Mouse (Mus musculus) CD4-positive naive resting alpha-beta T cell, adult 76 days (primary cell): ENCODE results near the gene Lypd5. TPM values are rescaled to one million over a fixed set of nuclear protein-coding genes. Genes with fewer than 3 reads are reported as not detected.

Experiments used
- total RNA-seq: library from RNA; stranded (reverse); gene quantifications from one replicate; pipeline ENCODE4 v1.2.4, GENCODE M21; 2023

The Lypd5 gene
- not detected for total RNA-seq

DNA sequence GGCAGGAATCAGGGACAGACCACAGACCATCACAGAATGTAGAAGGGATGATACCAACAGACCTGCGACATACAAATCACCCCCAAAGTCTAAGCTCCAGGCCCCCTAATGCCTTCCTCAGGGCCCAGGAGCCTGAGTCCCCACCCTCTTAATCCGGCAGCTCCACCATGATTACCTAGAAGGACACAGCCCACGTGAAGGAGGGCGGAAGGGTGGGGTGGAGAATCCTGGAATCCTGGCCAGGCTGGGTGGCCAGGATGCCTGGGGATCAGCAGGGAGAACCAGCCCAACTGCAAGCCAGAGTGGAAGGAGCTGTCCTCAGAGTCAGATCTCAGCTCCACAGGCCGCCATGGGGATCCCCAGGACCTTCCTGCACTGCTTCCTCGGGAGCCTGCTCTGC is at the start of gene Lypd5:
Lypd5 (plus strand) TSS at position 301 of the 400 bp plus-strand sequence.

DNA sequence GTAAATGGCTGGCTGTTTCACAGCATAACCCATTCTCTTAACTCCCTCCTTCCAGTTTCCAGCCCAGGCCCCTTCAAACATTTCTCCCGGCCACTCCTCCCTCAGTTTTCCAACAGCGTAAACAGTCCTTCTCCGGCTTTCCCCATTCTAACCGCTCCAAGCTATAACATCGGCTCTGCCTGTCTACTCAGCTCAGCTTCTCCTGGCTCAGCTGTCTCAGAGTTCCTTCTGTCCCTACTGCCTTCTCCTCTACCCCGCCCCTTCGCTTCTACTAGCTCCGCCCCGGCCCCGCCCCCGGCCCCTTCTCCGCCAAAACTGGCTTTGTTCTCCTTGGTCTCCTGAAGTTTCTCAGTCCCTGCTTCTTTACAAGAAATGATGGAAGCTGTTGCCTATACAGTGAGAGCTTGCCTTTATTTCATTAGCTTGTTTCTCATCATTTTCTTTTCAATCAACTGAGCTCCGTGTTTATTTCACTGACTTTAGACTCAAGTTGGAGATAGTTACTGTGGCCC is 48.2 kb upstream of the Lypd5 start, which contains the start of gene Zfp61:
Zfp61 (minus strand) TSS at position 462 of the 512 bp plus-strand sequence.

GRCm38 (mm10) chr7:24316567-24317092 is 32.4 kb upstream of the Lypd5 start, which contains the start of gene Zfp94:
Gene Zfp94 (minus strand): TSS chr7:24316666.

GRCm38 (mm10) chr7:24333304-24333986 is 15.6 kb upstream of the Lypd5 start, which contains the start of gene Tescl:
Gene Tescl (minus strand): TSS chr7:24333936.

DNA sequence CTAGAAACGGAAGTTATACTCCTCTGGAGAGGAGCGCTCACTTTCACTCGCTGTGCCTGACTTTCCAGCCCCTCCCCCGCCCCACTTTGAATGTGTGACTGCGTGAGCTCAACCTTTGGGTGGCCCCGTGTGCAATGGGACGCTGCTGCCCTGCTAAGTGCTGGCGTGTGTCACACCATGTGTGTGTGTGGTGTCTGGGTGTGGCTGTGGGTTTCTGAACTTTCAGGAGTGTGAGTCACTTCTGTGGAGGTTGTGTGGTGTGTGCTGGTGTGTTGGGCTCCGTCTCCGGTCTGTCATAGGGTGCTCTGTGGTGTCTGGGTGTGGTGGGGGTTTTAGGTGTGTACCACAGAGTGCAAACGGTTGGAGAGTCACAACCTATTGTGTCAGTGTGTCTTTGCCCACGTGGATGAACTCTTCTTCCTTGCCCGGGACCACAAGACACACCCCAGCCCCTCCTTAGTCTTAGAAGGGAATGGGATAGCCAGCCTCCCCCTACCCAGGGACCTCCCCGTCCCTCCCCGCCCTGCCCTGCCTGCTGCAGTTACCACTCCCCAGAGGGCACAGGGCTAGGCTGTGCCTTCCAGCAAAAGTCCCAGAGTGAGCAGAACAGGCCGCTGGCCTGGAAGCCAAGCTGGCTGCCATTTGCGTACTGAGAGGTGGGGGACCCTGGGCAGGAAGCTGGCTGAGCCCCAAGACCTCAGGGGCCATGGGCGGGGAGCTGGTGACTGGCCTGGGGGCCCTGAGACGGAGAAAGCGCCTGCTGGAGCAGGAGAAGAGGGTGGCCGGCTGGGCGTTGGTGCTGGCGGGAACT is 20.9 kb downstream of the Lypd5 start, which contains the start of gene Kcnn4:
Kcnn4 (plus strand) TSS at position 533 of the 811 bp plus-strand sequence.

GRCm38 (mm10) chr7:24399256-24400081 is 50.5 kb downstream of the Lypd5 start, which contains the start of gene Smg9:
Gene Smg9 (plus strand): TSS chr7:24399619.

Other genes with a start within 250 kb of the Lypd5 start
- 5.8 TPM for gene Zfp112, start 236.9 kb upstream of the Lypd5 start, total RNA-seq
- gene Zfp235, start 215.0 kb upstream of the Lypd5 start, total RNA-seq: 6.2 TPM
- gene Zfp114, start 174.1 kb upstream of the Lypd5 start, total RNA-seq: not detected
- 0.12 TPM for gene Zfp111, start 137.8 kb upstream of the Lypd5 start, total RNA-seq
- gene Zfp109, start 111.6 kb upstream of the Lypd5 start, total RNA-seq: 2.1 TPM
- gene Zfp108, start 94.4 kb upstream of the Lypd5 start, total RNA-seq: not detected
- 2.5 TPM for gene Zfp93, start 78.8 kb upstream of the Lypd5 start, total RNA-seq
- gene Zfp61, start 48.0 kb upstream of the Lypd5 start, total RNA-seq: 7.8 TPM
- 2.6 TPM for gene Zfp94, start 32.5 kb upstream of the Lypd5 start, total RNA-seq
- not detected for gene Tescl, start 15.3 kb upstream of the Lypd5 start, total RNA-seq
- 175 TPM for gene Kcnn4, start 21.1 kb downstream of the Lypd5 start, total RNA-seq
- gene Smg9, start 50.4 kb downstream of the Lypd5 start, total RNA-seq: 142 TPM
- 3.0 TPM for gene Irgc1, start 103.1 kb downstream of the Lypd5 start, total RNA-seq
- 214 TPM for gene Plaur, start 113.3 kb downstream of the Lypd5 start, total RNA-seq
- gene Cadm4, start 132.8 kb downstream of the Lypd5 start, total RNA-seq: 0.76 TPM
- 1.7 TPM for gene Zfp428, start 157.8 kb downstream of the Lypd5 start, total RNA-seq
- gene AC161166.1, start 163.3 kb downstream of the Lypd5 start, total RNA-seq: not detected
- 12.6 TPM for gene Irgq, start 181.5 kb downstream of the Lypd5 start, total RNA-seq
- gene Pinlyp, start 196.9 kb downstream of the Lypd5 start, total RNA-seq: not detected
- 45.6 TPM for gene Xrcc1, start 197.1 kb downstream of the Lypd5 start, total RNA-seq
- gene Ethe1, start 238.3 kb downstream of the Lypd5 start, total RNA-seq: 6.5 TPM
- gene Zfp575, start 238.4 kb downstream of the Lypd5 start, total RNA-seq: not detected